Mouse (Mus musculus): ENCODE data around the gene Olfr594.
"Not testable (repeated sequence)": the region's sequence is repeated elsewhere in the genome, so short reads cannot be mapped to it uniquely, and the experiment has no call there.

Olfr594 gene

GRCm38 (mm10) chr7:103216696-103217095, at the start of gene Olfr594:
Olfr594 (plus strand) TSS chr7:103216996.
- DNase-seq: no peak

DNA sequence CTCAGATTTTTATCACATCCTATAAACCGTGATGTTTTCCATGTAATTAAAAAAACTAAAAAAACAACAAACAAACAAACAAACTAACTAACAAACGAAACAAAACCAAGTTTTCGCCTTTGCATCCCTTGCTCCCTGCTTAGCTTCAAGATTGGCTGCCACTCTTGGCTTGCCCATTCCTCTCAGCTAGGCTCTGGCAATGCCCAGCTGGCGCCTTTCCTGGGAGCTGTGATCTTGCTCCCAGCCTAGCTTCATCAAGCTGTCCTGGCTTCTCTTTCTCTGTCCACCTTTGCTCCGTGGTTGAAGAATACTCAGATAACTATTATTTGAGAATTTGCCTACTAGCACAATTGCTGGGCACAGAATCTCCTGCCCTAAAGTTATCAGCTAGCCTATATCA, 47.1 kb upstream of the Olfr594 start:
- DNase-seq: no peak

DNA sequence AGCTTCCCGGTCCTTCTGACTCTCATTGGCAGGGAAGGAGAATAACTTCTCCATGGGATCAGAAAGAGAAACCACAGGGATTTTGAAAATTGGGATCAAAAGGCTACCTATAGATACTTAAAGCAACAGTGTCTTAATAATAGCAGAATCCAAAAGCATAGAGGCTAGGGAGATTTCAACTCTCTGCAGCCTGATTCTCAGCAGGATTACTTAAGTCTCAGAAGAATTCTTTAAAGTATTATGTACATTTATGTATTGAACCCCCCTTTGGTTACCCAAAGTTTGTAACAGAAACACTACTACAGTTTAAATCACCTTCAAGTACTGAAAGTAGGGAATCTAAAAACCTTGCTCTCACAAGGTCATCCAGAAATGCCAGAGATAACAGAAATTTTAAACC, 38.6 kb upstream of the Olfr594 start, which contains the start of gene Olfr591:
Olfr591 (minus strand) TSS at position 101 of the 400 bp plus-strand sequence.
- DNase-seq: no peak

DNA sequence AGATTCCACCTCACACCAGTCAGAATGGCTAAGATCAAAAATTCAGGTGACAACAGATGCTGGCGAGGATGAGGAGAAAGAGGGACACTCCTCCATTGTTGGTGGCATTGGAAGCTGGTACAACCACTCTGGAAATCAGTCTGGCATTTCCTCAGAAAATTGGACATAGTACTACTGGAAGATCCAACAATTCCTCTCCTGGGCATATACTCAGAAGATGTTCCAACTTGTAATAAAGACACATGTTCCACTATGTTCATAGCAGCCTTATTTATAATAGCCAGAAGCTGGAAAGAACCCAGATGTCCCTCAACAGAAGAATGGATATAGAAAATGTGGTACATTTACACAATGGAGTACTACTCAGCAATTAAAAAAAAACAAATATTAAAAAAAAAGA, 32.3 kb upstream of the Olfr594 start, which contains the start of gene Olfr592:
Olfr592 (plus strand) TSS at position 301 of the 400 bp plus-strand sequence.
- not testable (repeated sequence) for DNase-seq

- DNase-seq: no peak
Observed at GRCm38 (mm10) chr7:103211562-103211961, 5.2 kb upstream of the Olfr594 start, which contains the start of gene Olfr593. Olfr593 (plus strand) TSS chr7:103211862.

DNA sequence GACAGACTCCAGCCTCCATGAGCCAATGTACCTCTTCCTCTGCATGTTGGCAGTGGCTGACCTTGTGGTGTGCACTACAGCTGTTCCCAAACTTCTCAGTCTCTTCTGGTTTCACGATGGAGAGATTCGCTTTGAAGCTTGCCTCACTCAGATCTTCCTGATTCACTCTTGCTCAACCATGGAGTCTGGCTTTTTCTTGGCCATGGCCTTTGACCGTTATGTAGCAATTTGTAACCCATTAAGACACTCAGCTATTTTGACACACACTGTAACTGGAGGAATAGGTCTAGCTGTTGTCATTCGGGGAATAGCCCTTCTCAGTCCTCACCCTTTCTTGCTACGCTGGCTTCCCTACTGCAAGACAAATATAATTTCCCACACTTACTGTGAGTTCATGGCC, 4.7 kb upstream of the Olfr594 start:
- DNase-seq: peak; percentile 10

DNA sequence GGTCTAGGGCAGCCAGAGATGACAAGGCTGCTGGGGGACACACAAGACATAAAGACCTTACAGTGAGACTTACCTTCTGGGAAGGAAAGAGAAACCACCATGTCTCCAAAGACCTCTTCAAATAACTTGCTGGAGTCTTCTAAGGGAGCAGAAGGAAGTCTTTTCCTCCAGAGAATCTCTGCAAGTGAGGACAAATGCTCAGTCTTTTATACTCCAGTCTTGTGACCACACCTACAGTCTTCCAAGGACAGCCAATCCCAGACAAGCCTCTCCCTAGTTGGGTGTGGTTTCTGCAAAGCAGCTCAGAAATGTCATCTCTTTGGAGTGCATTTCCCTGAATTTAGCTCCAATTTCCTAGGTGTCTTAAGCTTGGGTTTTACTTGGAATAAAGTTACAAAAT, 35.6 kb downstream of the Olfr594 start, which contains the start of gene Usp17ld:
Usp17ld (minus strand) TSS at position 101 of the 400 bp plus-strand sequence.
- not testable (repeated sequence) for DNase-seq

All from kidney, adult 9 months (tissue).